Mouse (Mus musculus) inflammation-experienced regulatory T-cells, adult 6 months (primary cell): ENCODE data around the gene Rimklb. TPM values are rescaled to one million over a fixed set of nuclear protein-coding genes. Genes with fewer than 3 reads are reported as not detected.

ENCODE experiments used
- ATAC-seq: one replicate; pipeline ENCODE4 v1.8.0; 2017
- polyA plus RNA-seq, 3 experiments: library from polyadenylated mRNA; unstranded; fragments of 100-300 nt; shearing (Covaris generic); gene quantifications; one replicate each; pipeline ENCODE4 v1.2.1; 2017

The Rimklb gene
- polyA plus RNA-seq, 3 experiments from 2014 or later = 0.09 TPM; not detected in 2

GRCm38 (mm10) chr6:122417015-122417414, 81.5 kb downstream of the Rimklb start:
- no peak for ATAC-seq

GRCm38 (mm10) chr6:122416347-122416746, 82.2 kb downstream of the Rimklb start:
- ATAC-seq = no peak

- no peak for ATAC-seq
Measured at GRCm38 (mm10) chr6:122411281-122411680, 87.3 kb downstream of the Rimklb start.

GRCm38 (mm10) chr6:122402240-122402639, 96.3 kb downstream of the Rimklb start:
- no peak for ATAC-seq

- no peak for ATAC-seq
Measured at GRCm38 (mm10) chr6:122400263-122400662, 98.3 kb downstream of the Rimklb start.

Other genes starting within 250 kb of the Rimklb start
- 10 to 100 TPM; 31.8 to 88.8 (median 33.5) TPM for gene Klrg1, start 215.9 kb downstream of the Rimklb start, polyA plus RNA-seq
- gene M6pr, start 190.0 kb downstream of the Rimklb start, polyA plus RNA-seq = 100 to 1,000 TPM; 251 to 357 (median 252) TPM
- gene Phc1, start 158.2 kb downstream of the Rimklb start, polyA plus RNA-seq = 1 to 10 TPM; 6.3 to 7.6 (median 6.7) TPM
- not detected for gene Mfap5, start 7.1 kb upstream of the Rimklb start, polyA plus RNA-seq
- 1 to 10 TPM in 2 of 3 experiments, under 1 TPM in 1; 0.39 to 3.3 (median 1.2) TPM for gene Aicda, start 55.0 kb upstream of the Rimklb start, polyA plus RNA-seq
- gene Apobec1, start 103.7 kb upstream of the Rimklb start, polyA plus RNA-seq = 10 to 100 TPM; 23.8 to 43.8 (median 29.2) TPM
- gene Gdf3, start 111.3 kb upstream of the Rimklb start, polyA plus RNA-seq = not detected
- gene Dppa3, start 127.6 kb upstream of the Rimklb start, polyA plus RNA-seq = not detected
- gene Nanog, start 208.7 kb upstream of the Rimklb start, polyA plus RNA-seq = under 1 TPM in 1 of 3 experiments, not detected in 2; 0.16 TPM